Mouse (Mus musculus): Measurements from ENCODE around the gene Slc23a2.
A peak's percentile ranks its signal among the peaks of the same experiment; 100 is the strongest.

Gene Slc23a2

DNA sequence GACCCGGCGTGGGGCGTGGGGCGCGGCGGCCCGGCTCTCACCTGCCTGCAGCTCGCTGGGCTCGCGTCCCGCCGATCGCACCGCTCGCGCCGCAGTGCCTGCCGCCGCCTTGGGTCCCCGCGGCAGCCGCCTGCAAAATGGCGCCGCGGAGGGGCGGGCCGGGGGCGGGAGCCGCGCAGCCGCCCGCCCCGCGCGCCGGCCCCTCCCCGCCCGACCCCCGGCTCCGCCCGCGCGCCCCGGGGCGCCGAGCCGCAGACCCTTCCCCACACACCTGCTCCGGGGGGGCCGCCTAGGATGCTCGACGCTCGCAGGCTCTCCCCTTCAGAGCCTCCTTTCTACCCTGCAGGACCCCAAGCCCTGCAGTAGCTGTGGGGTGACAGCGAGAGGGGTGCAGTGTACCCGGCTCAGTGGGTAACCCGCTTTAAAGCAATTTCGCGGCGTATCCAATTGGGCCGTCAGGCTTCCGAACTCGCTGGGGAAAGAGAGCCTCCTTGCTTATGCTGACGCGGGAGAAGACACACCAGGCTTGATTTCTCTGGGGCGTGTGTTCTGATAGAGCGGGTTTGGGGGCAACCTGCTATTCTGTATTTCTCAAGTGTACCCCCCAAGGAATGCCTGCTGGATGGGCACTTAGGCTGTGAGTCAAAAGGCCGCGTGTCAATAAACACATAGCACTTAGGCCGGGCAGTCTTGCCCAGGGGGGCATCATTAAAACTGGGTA, at the start of gene Slc23a2:
Slc23a2 (minus strand) TSS at position 138 of the 721 bp plus-strand sequence.
- peak; percentile 39 to 51 for DNase-seq (ENCODE audit: low read depth in 2 of 2, low spot score in 2 of 2)

DNA sequence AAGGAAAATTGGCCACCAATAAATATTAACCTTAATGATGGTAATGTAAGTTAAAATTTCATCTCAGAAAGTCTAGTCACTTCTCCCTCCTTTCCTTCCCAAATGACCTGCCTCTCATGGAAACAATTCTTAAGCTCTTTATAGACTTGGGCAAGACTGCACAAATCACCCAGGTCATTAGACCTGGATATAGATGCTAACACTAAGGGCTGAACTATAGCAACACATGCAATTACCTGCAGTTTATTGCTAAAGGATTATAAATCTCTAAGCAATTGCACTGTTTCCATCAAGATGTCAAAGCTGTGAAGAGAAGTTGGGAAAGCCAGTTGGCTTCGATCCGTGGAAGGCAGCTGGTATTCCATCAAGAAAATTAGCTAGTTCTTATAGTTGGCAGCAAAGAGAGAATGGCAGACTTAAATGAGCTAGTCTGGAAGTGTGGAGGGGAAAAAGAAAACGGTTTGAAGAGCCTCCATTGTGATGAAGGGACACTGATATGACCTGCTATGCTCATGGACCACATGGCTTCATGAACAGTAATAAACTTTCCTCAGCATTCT, 45.8 kb upstream of the Slc23a2 start:
- DNase-seq (ENCODE audit: low read depth in 2 of 2, low spot score in 2 of 2) = no peak

DNA sequence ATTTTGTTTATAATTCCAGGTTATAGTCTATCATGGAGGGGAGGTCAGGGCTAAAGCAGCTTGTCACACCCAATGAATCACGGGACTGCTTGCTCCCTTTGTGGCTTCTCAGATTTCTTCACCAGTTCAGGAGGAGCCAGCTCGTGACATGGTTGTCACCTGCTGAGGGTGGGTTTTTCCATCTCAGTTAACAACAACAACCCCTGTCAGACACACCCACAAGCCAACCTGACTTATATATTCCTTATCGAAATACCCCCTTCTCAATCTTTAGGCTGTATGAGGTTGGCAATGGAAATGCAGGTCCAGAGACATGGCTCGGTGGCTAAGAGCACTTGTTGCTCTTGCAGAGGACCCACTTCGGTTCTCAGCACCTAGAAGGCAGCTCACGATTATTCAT, 39.0 kb upstream of the Slc23a2 start:
- no peak for DNase-seq (ENCODE audit: low read depth in 2 of 2, low spot score in 2 of 2)

DNA sequence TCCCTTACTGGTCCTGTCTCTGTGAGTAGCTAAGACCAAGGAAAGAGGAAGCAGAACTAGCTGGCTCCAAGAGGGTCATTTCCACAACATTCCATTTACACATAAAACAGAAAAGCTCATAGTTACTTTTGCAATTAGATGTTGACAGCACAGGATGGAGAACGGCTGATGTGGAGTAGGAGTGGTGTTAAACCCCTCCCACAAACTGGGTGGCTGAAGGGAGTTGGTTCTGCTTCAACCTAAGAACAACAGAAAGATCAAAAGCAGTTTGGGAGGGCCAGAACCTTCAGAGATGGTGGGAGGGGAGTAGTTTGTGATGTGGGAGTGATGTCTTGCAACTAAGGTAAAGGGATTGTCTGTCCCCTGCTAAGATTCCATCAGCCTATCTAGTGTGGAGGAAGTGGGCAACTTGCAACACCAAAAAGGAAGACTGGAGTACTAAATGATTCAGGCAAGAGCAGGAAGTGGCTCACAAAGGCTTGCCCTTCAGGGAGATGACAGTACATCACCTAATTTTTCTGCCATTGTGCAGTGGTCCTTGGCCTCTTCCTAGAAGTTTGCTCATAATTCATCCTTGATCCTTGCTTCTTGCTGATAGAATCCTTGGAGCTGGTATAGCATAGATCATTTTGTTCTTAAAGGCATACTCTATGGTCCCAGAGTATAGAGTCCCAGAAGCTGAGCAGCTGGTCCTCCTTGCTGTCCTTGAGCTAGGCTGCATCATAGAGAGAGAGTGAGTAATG, 35.7 kb upstream of the Slc23a2 start:
- DNase-seq (ENCODE audit: low read depth in 2 of 2, low spot score in 2 of 2) = peak in 1 of 2 experiments; percentile 7

DNA sequence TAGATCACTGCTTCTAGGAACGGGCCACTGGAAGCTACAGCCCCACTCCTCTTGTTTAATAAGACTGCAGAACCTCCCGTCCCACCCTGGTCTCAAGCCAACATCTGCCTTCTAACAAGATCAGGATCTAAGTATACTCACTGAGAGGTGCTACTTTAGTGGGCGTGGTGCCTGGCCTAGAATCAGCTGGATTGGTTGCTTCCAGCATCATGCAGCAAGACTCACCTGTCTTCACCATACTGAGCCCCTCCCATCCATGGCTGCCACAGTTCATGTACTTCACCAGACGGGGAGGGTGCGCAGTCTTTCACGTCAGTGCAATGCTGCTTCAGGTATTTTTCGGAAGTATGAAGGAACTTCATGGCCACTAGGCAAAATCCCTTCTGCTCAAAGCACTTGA, 34.5 kb upstream of the Slc23a2 start:
- no peak for DNase-seq (ENCODE audit: low read depth in 2 of 2, low spot score in 2 of 2)

DNA sequence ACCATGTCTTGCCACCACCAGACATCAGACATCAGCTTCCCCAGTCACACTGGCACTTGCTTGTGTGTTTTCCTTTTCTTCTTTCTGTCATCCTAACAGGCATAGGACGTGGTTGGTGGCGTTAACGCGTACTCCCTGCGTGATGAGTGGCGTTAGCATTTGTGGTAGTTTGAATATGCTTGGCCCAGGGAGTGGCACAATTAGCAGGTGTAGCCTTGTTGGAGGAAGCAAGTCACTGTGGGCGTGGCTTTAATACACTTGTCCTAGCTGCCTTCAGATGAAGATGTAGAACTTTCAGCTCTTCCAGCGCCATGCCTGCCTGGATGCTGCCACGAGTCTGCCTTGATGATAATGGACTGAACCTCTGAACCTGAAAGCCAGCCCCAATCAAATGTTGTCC, 32.5 kb upstream of the Slc23a2 start:
- no peak for DNase-seq (ENCODE audit: low read depth in 2 of 2, low spot score in 2 of 2)

DNA sequence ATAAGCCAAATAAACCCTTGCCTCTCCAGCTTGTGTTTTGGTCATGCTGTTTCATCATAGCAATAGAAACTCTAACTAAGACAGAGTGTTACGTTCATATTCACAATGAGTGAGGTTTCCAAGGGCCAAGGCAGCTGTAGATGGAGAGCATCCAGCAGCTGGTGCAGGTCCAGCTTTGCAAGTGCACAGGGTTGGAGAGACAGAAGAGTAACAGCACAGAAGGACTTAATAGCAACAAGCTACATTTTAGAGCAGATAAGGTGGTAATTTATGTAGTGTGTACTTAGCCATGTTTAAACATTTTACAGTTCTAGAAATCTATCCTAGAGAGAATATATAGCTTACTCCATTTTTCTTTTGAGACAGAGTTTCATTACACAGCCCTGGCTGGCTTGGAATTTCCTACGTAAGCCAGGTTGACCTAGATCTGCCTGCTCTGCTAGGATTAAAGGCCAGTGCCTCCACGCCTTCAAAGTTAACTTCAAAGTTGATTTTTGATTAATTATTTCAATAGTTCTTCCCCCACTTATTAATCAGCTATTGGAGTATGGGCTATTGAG, 31.5 kb upstream of the Slc23a2 start:
- DNase-seq (ENCODE audit: low read depth in 2 of 2, low spot score in 2 of 2) = no peak

DNA sequence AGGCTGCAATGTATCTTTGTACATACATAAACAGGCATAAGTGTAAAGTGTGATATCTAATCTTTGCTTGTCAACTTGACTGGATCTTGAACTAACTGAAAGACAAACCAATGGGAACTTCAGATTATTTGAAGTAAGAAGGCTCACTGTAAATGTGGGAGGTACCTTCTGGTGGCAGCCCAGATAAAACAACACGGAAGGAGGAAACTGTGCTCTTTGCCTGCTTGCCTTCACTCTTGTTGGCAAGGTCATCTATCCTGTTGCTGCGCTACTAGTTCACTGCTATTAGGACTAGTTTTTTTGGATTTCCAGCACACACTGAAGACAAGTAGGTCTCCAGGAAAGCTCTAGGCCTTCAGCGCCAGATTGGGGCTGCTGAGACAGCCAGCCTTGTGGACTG, 29.1 kb upstream of the Slc23a2 start:
- no peak for DNase-seq (ENCODE audit: low read depth in 2 of 2, low spot score in 2 of 2)

DNA sequence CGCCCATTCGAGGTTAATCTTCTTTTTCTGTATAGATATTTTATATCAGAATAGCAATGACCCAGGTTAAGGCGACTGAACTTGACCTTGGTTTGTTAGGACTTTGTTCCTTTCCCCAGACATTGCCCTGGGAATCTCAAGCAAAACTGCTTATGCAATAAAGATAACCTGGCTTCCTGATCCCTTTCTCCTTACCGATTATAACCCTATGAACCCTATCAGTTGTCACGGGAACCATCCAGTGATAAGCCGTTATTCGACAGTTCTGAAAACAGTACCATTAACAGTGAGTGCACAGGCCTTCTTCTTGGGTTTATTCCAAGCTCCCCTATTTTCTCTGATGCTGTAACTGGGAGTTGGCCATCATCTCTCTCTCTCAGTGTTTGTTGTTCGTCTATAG, 27.0 kb upstream of the Slc23a2 start:
- no peak for DNase-seq (ENCODE audit: low read depth in 2 of 2, low spot score in 2 of 2)

DNA sequence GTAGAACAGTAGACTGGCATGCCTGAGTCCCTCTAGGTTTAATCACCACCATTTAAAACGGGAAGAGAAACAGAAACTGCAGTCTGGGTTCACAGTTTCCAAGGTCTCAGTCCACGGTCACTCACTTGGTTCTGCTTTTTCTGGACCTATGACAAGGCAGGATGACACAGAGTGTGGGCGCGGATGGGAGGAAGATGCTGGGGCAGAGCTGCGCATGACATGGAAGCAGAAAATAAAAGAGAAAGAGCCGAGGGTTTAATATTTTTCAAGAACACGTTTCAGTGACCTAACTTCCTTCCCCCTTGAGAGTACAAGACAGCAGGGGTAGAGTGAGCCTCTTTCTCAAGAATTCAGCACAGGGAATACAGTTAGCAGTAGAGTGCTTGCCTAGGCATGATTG, 24.2 kb upstream of the Slc23a2 start:
- DNase-seq (ENCODE audit: low read depth in 2 of 2, low spot score in 2 of 2) = no peak

DNA sequence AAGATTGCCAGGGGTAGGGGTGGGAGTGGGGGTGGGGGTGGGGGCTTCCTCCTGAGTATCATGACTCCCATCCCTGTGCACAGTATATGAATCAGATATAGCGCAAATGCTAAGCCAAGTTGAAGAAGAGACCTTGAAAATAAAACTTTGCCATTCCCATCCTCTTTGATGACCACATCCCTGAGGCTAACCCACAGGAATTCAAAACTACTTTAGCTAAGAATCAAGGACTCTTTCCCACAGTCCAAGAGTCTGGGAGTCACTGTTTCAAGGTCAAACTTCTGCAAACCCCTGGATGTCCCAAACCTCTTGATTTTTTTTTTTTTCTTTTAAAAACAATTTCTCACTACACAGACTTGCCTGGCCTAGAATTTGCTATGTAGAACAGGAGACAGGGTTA, 18.7 kb upstream of the Slc23a2 start:
- no peak for DNase-seq (ENCODE audit: low read depth in 2 of 2, low spot score in 2 of 2)

DNA sequence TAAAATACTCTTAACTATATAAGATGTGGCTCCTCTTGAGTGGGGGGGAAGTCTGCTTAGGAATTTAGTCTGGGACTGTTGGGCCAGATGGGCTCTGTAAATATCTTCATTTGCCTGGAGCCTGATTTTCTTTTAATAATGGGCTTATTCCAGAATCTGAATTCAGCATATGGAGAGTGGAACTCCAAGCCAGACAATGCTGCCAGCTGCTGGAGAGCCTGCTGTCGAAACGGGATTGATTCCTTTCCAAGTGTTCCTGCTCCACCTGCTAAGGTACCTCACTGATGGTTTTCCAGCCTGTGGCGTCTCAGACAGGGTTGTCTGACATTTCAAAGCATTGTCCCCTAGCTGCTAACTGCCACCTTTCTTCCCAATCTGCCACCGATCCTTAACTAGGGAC, 12.6 kb upstream of the Slc23a2 start:
- no peak for DNase-seq (ENCODE audit: low read depth in 2 of 2, low spot score in 2 of 2)

DNA sequence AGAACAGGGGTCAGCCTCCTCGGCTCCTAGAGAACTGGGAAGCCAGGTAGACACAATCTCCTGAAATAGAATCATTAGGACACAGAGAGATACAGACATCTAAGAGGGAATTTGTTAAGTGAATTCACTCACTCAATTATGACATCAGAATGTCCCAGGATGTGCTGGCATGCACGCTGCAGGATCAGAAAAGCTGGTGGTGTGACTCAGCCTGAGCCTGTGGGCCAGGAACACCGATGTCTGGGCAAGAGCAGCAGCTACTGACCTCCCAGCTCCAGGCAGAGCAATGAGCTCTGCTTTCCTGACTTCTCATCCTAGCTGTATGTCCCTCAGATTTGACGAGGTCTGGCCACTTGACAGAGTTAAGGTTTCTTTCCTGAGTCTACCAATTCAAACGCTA, 7.8 kb upstream of the Slc23a2 start:
- no peak for DNase-seq (ENCODE audit: low read depth in 2 of 2, low spot score in 2 of 2)

DNA sequence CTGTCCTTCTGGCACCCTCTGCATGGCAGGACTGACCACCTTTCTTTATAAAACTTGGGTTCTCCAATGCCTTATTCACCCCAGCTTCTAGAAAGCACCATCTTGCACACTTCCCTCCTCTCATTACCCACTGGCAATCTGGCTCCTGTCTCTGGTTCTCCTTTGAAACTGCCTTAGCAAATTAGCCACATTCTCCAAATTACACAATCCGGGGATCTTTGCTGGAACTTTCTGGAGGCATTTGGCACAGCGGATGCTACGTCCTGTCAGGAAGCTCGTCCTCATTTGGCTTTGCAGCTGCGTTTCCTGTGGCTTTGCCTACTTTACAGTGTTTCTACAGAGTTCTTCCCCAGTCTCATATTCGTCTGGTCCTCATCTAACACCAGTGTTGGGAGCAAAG, 6.7 kb upstream of the Slc23a2 start:
- no peak for DNase-seq (ENCODE audit: low read depth in 2 of 2, low spot score in 2 of 2)

DNA sequence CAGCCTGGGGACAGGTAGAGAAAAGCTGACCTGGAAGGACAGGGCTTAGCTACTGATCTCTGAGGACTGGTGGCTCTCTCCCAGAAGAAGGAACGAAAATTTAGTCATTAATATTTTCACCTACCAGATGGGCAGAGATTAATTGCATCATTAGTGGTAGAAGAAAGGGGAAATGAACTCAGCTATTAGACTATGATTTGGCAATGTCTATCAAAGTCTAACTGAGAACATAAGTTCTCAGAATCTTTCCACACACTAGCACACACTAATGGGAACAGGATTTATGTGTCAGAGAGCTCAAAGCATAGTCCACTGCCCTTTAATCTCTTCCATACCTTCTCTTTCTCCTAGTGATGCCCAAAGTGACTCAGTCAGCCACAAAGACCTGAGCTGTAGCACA, 6.0 kb upstream of the Slc23a2 start:
- DNase-seq (ENCODE audit: low read depth in 2 of 2, low spot score in 2 of 2) = no peak

DNA sequence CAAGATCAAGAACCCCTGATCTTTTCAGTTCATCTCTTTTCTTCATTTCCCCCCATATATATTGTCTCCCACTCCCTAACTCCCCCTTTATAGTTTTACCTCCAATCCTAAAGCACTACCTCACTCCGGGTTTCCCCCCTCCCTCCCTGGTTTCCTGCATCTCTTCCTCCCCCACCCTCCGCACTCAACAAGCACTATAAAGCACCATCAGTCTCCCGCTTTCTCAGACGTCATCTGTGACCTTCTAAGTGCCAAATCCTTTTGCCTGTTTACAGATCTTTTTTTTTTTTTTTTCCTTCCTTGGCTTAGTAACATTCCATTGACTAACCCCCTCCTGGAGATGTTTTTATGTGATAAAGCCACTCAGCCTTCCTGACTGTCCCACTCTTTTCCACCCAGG, 1.6 kb upstream of the Slc23a2 start:
- DNase-seq (ENCODE audit: low read depth in 2 of 2, low spot score in 2 of 2) = no peak

DNA sequence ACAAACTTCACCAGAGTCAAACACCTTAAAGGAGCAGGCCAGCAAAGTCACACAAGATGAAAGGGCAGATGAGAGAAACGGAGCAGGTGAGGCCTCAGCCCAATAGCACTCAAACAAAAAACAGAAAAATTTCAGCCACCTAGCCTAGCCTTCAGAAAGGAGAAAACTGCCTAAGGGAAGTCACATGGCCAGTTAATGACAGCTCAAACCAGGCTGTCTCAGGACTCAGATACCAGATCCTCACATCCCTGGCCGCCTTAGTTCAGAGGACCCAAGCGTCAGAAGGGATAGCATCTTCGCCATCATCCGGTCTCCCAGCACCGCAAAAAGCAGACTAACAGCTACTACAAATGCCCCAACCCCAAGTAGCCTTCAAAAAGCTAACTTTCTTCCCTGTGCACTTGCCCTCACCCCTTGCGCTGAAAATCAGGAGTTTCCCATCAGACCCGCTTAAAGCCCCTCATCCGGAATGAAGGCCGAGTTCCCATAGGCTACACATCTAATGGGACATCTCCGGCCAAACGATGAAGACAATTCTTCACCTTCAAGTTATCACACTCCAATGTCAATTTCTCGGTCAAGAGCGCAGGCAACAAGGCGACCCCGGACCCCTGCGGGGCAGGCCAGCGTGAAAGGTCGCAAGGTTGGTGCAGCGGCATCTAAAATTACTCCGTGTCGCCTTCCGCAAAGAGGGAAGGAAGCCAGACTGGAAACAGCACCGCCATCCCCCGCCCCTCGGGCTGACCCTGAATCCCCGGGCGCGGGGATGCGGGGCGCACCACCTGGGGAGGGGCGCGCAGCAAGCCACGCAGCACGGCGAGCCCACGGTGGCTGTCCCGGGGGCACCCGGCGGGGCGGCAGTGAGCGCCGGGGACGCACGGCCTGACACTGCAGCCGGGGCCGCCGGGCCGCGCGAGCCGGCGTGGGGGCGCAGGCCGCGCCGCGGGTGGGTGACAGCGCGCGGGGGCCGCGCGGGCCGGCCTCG, 673 bp downstream of the Slc23a2 start:
- no peak for DNase-seq (ENCODE audit: low read depth in 2 of 2, low spot score in 2 of 2)

DNA sequence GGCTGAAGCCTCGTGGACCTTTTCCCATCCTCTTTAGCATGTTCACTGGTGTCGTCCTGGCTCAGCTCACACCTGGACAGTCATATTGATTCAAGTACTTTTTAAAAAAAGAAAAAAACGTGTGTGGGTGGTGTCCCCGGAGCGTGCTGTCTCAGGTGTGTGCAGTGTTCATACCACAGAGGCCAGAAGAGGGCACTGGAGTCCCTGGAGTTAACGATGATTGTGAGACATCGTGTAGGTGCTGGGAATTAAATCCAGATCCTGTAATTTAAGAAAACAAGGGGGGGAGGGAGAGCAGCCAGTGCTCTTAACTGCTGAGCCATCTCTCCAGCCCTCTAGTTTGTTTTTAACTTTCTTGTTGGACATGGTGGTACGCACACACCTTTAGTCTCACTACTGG, 2.3 kb downstream of the Slc23a2 start:
- DNase-seq (ENCODE audit: low read depth in 2 of 2, low spot score in 2 of 2) = no peak

DNA sequence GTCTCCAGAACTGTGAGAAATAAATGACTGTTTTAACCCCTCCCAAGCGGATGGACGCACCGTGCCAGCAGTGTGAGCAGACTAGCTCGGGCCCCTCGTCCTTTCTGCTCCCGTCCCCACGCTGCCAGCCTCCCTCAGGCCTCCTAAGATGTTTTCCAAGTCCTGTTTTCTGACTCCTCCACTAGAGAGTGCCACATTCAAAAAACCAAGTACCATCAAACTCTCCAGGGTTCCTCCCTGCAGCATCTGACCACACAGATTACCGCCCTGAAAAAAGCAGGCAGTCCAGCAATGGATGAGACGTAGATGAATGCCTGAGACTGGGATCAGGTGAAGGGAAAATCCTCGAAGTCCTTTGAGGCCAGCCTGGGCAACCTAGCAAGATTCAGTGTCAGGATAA, 4.4 kb downstream of the Slc23a2 start:
- no peak for DNase-seq (ENCODE audit: low read depth in 2 of 2, low spot score in 2 of 2)

DNA sequence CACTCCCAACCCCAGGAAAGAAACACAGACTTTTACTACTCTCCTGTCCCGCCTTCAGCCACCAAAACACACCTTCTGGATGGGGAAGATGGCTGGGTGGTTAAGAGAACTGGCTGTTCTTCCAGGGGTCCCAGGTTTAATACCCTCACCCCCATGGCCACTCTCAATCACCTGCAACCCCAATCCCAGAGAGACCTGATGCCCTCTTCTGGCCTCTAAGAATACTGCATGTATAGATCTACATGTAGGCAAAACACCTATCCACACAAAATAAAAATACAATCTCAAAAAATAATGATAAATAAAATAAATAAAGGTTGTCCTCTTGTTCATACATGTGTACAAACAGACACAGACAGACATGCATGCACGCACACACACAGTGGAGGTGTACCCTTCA, 5.8 kb downstream of the Slc23a2 start:
- DNase-seq (ENCODE audit: low read depth in 2 of 2, low spot score in 2 of 2) = no peak

Data from CD8-positive naive resting alpha-beta T cell, adult 2 months (primary cell).